Mouse (Mus musculus) lung, postnatal 0 days (tissue): ENCODE results near the gene Gm28729.

ENCODE experiments used
- CTCF ChIP-seq: IDR thresholded peaks from 2 replicates; pipeline ENCODE4 v1.5.1; 2016; ENCODE audit warnings: antibody characterized with exemption, mild to moderate bottlenecking
- EP300 ChIP-seq: IDR thresholded peaks from 2 replicates; pipeline ENCODE4 v1.6.1; 2016; ENCODE audit warnings: antibody characterized with exemption, mild to moderate bottlenecking, control low read depth

GRCm38 (mm10) chr9:96563501-96563900 lies 38.4 kb upstream of the Gm28729 start:
- TF ChIP-seq EP300 (no peak), CTCF (no peak)
